Mouse (Mus musculus) spleen, adult 2 months (tissue): ENCODE measurements around the gene Zfp354b. TPM values are rescaled to one million over a fixed set of nuclear protein-coding genes. Genes with fewer than 3 reads are reported as not detected.
A peak's percentile ranks its signal among the peaks of the same experiment; 100 is the strongest.

ENCODE experiments used
- DNase-seq, 2 experiments: peaks; one replicate each; pipeline versions ENCODE4 v3.0.0 to v3.0.0-alpha.2; 2012 to 2021; ENCODE audit warnings: low spot score in 2 of 2, low read depth in 1 of 2
- H3K27ac ChIP-seq: fragments of 200-500 bp; 2 replicates; pipeline ENCODE4 v1.5.1; 2012; ENCODE audit warnings: low read length, inconsistent platforms; ENCODE audit not compliant: insufficient read depth
- H3K27me3 ChIP-seq: fragments of 200-500 bp; 2 replicates; pipeline ENCODE4 v1.6.1; 2012; ENCODE audit warnings: mild to moderate bottlenecking, moderate library complexity, low read length, inconsistent platforms; ENCODE audit not compliant: control insufficient read depth, insufficient read depth
- H3K36me3 ChIP-seq: fragments of 200-500 bp; 2 replicates; pipeline ENCODE4 v1.6.1; 2012; ENCODE audit warnings: mild to moderate bottlenecking, low read length, inconsistent platforms; ENCODE audit not compliant: control insufficient read depth, insufficient read depth
- H3K4me1 ChIP-seq: fragments of 200-500 bp; 2 replicates; pipeline ENCODE4 v1.6.1; 2011; ENCODE audit warnings: inconsistent platforms; ENCODE audit not compliant: control insufficient read depth, insufficient read depth, insufficient read length
- H3K4me3 ChIP-seq: fragments of 200-500 bp; 2 replicates; pipeline ENCODE4 v1.5.1; 2011; ENCODE audit warnings: mild to moderate bottlenecking, inconsistent platforms; ENCODE audit not compliant: insufficient read depth, insufficient read length; ENCODE audit errors: extremely low read depth
- CTCF ChIP-seq: fragments of 200-500 bp; IDR thresholded peaks from 2 replicates; pipeline ENCODE4 v1.5.1; 2011; ENCODE audit warnings: mild to moderate bottlenecking, inconsistent platforms; ENCODE audit not compliant: insufficient read depth, insufficient read length, insufficient replicate concordance; ENCODE audit errors: extremely low read depth
- POLR2A ChIP-seq: fragments of 200-500 bp; IDR thresholded peaks from 2 replicates; pipeline ENCODE4 v1.6.1; 2011; ENCODE audit warnings: low read depth, low read length, inconsistent platforms
- WGBS: fragments of 180-500 bp; shearing (Covaris S2); methylation state at CpG from one replicate; pipeline ENCODE4 v1.1.7; 2018; 5-methylcytosine and 5-hydroxymethylcytosine counted together
- polyA plus RNA-seq: library from polyadenylated mRNA; depleted of rRNA; stranded (reverse); fragments of >200 nt; gene quantifications from 2 replicates; pipeline ENCODE4 v1.2.3, GENCODE M21; 2012; rRNA removed

Zfp354b gene
- not detected in 2 replicates for polyA plus RNA-seq

- Histone ChIP-seq H3K27ac (no peak within 1 kb of the TSS), H3K4me1 (0 out of 2 replicates have a peak, but pooled peaks cover 3% of the 10 kb centered on the region), H3K36me3 (no peaks in the 10 kb centered on the region), H3K4me3 (peak within 1 kb of the TSS; percentile 65), H3K27me3 (no peaks in the 10 kb centered on the region)
- TF ChIP-seq CTCF (no peak), POLR2A (no peak)
- 1% methylated on average over 18 of the region's 18 CpGs for WGBS
- peak; percentile 11 to 54 for DNase-seq
Measured at GRCm38 (mm10) chr11:50931451-50931866, at the start of gene Zfp354b. Gene Zfp354b, minus strand, starts transcription at chr11:50931633.

DNA sequence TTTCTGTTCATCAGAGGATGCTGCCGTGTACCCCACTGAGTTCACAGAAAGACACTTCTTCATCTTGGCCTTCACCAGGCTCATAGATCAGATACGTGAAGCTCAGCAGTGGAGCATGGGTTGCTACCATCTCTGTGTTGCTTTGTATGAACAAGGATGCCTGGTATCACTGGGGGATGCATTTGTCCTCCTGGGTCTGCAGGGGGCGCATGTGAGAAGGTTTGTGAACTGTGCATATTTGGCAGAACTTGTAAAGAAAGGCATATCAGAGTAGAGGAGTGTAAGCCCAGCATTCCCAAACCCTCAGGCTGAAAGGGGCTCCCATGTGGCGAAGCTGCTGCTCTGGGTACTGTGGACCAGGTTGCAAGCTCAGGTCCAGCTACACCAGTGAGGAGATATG, 45.8 kb upstream of the Zfp354b start:
- WGBS = 80% methylated on average over 4 of the region's 4 CpGs
- Histone ChIP-seq H3K4me3 (no peak overlapping the region), H3K36me3 (no peaks in the 10 kb centered on the region), H3K4me1 (no peaks in the 10 kb centered on the region), H3K27me3 (no peaks in the 10 kb centered on the region), H3K27ac (no peak overlapping the region)
- DNase-seq = no peak
- TF ChIP-seq POLR2A = no peak
- no peak for TF ChIP-seq CTCF

DNA sequence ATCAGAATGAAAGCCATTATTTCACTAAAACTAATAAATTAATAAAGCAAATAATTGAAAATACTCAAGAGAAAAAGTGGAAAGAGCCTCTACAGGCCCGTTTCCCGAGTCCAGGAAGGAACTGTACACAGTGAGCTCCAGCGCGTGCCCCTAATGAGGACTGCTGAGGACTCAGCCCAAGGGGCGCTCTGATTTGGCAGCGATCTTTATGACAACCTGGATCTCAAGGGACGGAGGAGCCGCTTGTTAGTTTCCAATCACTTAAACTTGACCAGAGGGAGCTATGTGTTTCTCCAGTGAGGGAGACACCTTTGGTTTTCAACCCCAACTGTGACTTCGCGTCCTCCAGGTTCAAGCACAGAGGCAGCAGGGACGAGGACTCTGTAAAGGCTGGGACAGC, 34.8 kb upstream of the Zfp354b start, which contains the start of gene Olfr1378:
Olfr1378 (plus strand) TSS at position 301 of the 400 bp plus-strand sequence.
- H3K36me3 ChIP-seq = no peaks in the 10 kb centered on the region
- TF ChIP-seq POLR2A (no peak), CTCF (no peak)
- DNase-seq = no peak
- H3K4me3 ChIP-seq = no peak within 1 kb of the TSS
- H3K27me3 ChIP-seq = no peaks in the 10 kb centered on the region
- no peak within 1 kb of the TSS for H3K27ac ChIP-seq
- WGBS = 93% methylated on average over 11 of the region's 11 CpGs
- H3K4me1 ChIP-seq = no peaks in the 10 kb centered on the region

DNA sequence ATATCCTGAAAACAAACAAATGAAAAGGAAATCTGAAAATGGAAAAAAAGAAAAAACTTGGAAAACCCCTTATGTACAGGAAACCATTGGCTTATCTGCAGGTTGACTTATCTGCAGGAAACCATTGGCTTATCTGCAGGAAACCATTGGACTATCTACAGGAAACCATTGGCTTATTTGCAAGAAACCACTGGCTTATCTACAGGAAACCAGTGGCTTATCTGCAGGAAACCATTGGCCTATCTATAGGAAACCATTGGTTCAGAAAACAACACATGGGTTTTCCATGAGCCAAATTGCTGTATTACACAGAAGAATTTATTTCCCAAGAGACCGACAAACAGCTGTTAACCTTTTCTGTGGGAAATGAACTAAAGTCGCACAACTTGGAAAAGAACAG, 33.5 kb upstream of the Zfp354b start:
- no peak overlapping the region for H3K4me3 ChIP-seq
- H3K27ac ChIP-seq = no peak overlapping the region
- TF ChIP-seq POLR2A = no peak
- TF ChIP-seq CTCF = no peak
- no peaks in the 10 kb centered on the region for H3K36me3 ChIP-seq
- H3K4me1 ChIP-seq = no peaks in the 10 kb centered on the region
- no peaks in the 10 kb centered on the region for H3K27me3 ChIP-seq
- WGBS = 4% methylated on average over 2 of the region's 2 CpGs
- no peak for DNase-seq

DNA sequence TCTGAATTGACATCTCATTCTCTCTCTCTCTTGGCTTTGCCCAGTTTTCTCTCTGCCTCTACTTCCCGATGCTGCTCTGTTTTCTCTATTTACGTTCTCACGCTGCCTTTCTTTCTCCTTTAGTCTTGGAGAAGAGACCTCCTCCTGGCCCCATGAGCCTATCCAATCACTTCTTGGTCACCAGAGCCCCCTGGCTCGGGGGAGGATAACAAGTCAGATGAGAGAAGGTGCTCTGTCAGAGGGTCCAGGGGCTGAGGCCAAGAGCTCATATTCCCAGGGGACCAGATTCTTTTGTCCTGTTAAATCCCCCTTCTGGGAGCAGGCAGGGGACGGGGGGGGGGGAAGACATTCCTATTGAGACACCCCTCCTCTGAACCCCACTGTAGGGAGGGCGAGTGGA, 22.2 kb upstream of the Zfp354b start, which contains the start of gene Prop1:
Prop1 (minus strand) TSS at position 101 of the 400 bp plus-strand sequence.
- Histone ChIP-seq H3K27me3 (no peaks in the 10 kb centered on the region), H3K4me1 (no peaks in the 10 kb centered on the region), H3K4me3 (no peak within 1 kb of the TSS), H3K27ac (no peak within 1 kb of the TSS), H3K36me3 (no peaks in the 10 kb centered on the region)
- no peak for DNase-seq
- TF ChIP-seq POLR2A = no peak
- no peak for TF ChIP-seq CTCF
- WGBS = 81% methylated on average over 6 of the region's 6 CpGs

- TF ChIP-seq CTCF = no peak
- TF ChIP-seq POLR2A = no peak
- Histone ChIP-seq H3K27ac (no peak overlapping the region), H3K36me3 (no peaks in the 10 kb centered on the region), H3K27me3 (no peaks in the 10 kb centered on the region), H3K4me3 (no peak overlapping the region), H3K4me1 (no peaks in the 10 kb centered on the region)
- no peak for DNase-seq
- WGBS = 41% methylated on average over 14 of the region's 14 CpGs
Measured at GRCm38 (mm10) chr11:50952290-50952689, 20.9 kb upstream of the Zfp354b start.

GRCm38 (mm10) chr11:50943506-50943905, 12.1 kb upstream of the Zfp354b start, which contains the start of gene 4933414I15Rik:
Gene 4933414I15Rik, minus strand, starts transcription at chr11:50943765.
- 86% methylated on average over 14 of the region's 14 CpGs for whole genome bisulfite sequencing
- no peak for TF ChIP-seq CTCF
- TF ChIP-seq POLR2A = no peak
- no peaks in the 10 kb centered on the region for H3K27me3 ChIP-seq
- no peaks in the 10 kb centered on the region for H3K36me3 ChIP-seq
- DNase-seq = no peak
- H3K4me3 ChIP-seq = no peak within 1 kb of the TSS
- no peaks in the 10 kb centered on the region for H3K4me1 ChIP-seq
- no peak within 1 kb of the TSS for H3K27ac ChIP-seq
